Mouse (Mus musculus): ENCODE results near the gene Srgap2. TPM values are rescaled to one million over a fixed set of nuclear protein-coding genes. Genes with fewer than 3 reads are reported as not detected.

Gene Srgap2
- total and polyA plus RNA-seq, 2 experiments from 2014 or later, result 24.5 to 69.3 TPM

DNA sequence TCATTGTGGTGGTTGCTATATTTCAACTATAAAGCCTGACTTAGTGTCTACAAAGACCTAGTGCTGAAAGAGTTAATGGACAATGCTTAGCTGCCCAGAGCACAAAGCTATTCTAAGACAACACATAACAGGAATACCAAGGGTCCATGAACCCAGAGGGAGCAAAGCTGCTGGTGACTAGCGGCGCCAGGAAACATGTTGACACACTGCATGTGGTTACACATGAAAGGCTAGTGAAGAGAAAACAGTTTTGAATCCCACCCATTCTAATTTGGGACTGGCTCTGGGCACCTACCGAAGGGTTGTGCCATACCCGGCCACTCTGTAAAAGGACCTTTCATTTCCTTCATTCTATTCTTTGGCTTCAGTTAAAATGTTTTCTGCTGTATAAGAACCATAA lies 106.5 kb downstream of the Srgap2 start:
- ATAC-seq (no peak), DNase-seq (ENCODE audit: low spot score) (no peak)
- TF ChIP-seq CTCF (IDR thresholded peaks at IDR 0.05; ENCODE audit: low read depth), result no peak
- Histone ChIP-seq H3K36me3 (ENCODE audit: insufficient read depth, low read length) (no peaks in the 10 kb centered on the region), H3K9me3 (ENCODE audit: low read length) (no peaks in the 10 kb centered on the region), H3K27me3 (ENCODE audit: insufficient read depth, low read length) (no peaks in the 10 kb centered on the region), H3K4me1 (ENCODE audit: insufficient read depth, low read length) (peaks cover 18% of the 10 kb centered on the region), H3K27ac (0 out of 2 replicates have a peak overlapping the region, but pooled peaks have one; percentile 2), H3K4me3 (ENCODE audit: low read length) (no peak overlapping the region), H3K4me2 (ENCODE audit: low read depth, low read length) (no peak overlapping the region), H3K9ac (replicated peaks; ENCODE audit: low read length) (no peak overlapping the region)
- 57% methylated on average over 4 of the region's 4 CpGs for WGBS

DNA sequence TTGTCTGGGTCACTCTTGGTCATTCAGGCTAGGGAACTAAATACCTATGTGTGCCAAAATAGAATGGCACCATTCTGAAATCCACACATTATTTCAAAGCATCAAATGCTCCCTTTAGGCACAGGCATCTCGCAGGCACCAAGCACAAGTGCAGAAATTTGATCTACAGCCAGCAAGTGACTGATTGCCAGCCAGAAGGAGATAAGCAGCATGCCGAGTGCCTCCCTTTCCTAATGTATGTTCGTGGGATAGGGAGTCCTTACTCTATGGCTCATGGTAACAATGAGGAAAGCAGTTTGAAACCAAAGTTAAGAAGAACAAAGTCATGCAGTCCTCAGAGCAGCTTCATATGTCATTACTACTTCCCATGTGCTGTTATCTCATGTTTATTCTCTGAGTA lies 107.8 kb downstream of the Srgap2 start:
- Histone ChIP-seq H3K27me3 (ENCODE audit: insufficient read depth, low read length) (no peaks in the 10 kb centered on the region), H3K4me1 (ENCODE audit: insufficient read depth, low read length) (peaks cover 18% of the 10 kb centered on the region), H3K9me3 (ENCODE audit: low read length) (no peaks in the 10 kb centered on the region), H3K4me3 (ENCODE audit: low read length) (no peak overlapping the region), H3K4me2 (ENCODE audit: low read depth, low read length) (no peak overlapping the region), H3K27ac (no peak overlapping the region), H3K36me3 (ENCODE audit: insufficient read depth, low read length) (no peaks in the 10 kb centered on the region), H3K9ac (replicated peaks; ENCODE audit: low read length) (no peak overlapping the region)
- no peak for TF ChIP-seq CTCF (IDR thresholded peaks at IDR 0.05; ENCODE audit: low read depth)
- DNase-seq (ENCODE audit: low spot score) (peak; percentile 21), ATAC-seq (no peak)
- WGBS, result 18% methylated on average over 3 of the region's 3 CpGs

DNA sequence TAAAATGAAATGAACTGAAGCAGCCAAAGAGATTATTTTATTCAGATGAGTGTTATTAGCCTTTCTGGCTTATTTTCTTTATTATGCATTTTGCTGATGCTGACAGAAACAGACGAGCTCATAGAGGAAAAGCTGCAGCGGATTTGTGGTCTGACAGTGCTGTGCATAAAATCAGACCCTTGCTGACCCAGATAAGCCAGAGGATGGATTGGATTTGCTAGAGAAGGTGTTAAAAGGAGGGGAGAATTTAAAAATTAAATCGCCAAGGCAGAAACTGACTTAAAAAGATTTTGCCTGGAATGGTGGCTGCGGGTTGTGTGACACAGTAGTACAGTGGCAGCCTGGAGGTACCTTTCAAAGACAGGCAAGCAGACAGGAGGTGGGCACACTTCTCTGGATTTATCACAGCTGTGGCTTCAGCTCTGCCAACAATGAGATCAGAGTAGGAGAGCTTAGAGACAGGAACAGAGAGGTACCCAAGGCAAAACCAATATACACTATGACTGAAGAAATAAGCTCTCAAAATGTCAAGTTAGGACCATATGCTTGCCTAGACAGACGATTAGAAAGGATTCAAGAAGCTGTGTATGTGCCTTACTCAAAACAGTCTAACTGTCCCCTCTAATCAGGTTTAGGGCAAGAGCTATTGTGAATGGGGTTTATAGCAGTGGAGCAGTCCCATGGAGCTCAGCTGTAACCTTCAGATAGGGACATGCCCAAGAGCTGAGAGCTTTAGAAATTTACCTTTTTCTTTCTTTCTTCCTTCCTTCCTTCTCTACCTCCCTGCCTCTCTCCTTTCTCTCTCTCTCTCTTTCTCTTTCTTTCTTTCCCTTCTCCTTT lies 109.1 kb downstream of the Srgap2 start:
- Histone ChIP-seq H3K36me3 (ENCODE audit: insufficient read depth, low read length) (no peaks in the 10 kb centered on the region), H3K4me2 (ENCODE audit: low read depth, low read length) (no peak overlapping the region), H3K27ac (peak overlapping the region; percentile 67; the same call in 1 of the 2 replicates), H3K9me3 (ENCODE audit: low read length) (no peaks in the 10 kb centered on the region), H3K9ac (replicated peaks; ENCODE audit: low read length) (no peak overlapping the region), H3K4me3 (ENCODE audit: low read length) (no peak overlapping the region), H3K27me3 (ENCODE audit: insufficient read depth, low read length) (no peaks in the 10 kb centered on the region), H3K4me1 (ENCODE audit: insufficient read depth, low read length) (peaks cover 18% of the 10 kb centered on the region)
- WGBS, result 48% methylated on average over 5 of the region's 5 CpGs
- ATAC-seq, result peak; percentile 75
- TF ChIP-seq CTCF (IDR thresholded peaks at IDR 0.05; ENCODE audit: low read depth), result no peak
- DNase-seq (ENCODE audit: low spot score), result peak; percentile 51

DNA sequence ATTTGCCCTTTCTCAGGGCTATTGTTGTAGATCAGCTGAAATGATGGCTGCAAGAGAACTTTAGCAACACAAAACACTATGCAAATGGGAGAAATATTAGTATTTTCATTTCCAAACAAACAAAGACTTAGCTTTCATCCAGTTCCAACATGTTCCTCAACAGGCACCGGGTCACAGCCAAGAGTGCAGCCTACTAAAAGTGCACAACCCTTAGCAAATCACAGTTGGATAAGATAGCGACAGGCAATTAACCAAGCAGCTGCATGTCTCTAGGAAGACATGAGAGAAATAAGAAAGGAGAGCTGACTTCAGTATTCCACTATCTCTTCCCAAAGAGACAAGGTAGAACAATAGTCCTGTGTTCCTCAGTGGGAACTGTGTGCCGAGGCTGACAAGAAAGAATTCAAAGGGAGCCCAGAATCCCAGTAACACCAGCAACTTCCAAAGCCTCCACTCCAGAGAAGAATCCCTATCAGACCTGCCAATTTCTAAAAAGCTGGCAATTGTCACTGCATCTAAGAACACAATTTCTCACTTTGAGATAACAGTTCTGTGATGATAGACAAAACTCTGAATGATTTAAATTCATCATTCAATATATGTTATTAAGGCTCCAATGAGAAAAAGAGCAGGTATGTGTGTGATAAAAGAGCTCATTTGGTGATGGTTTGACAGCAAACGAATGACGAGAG lies 109.9 kb downstream of the Srgap2 start:
- Histone ChIP-seq H3K4me3 (ENCODE audit: low read length) (no peak overlapping the region), H3K27me3 (ENCODE audit: insufficient read depth, low read length) (no peaks in the 10 kb centered on the region), H3K9me3 (ENCODE audit: low read length) (no peaks in the 10 kb centered on the region), H3K4me1 (ENCODE audit: insufficient read depth, low read length) (peaks cover 18% of the 10 kb centered on the region), H3K27ac (peak overlapping the region; percentile 67; the same call in 1 of the 2 replicates), H3K36me3 (ENCODE audit: insufficient read depth, low read length) (no peaks in the 10 kb centered on the region), H3K4me2 (ENCODE audit: low read depth, low read length) (no peak overlapping the region), H3K9ac (replicated peaks; ENCODE audit: low read length) (no peak overlapping the region)
- TF ChIP-seq CTCF (IDR thresholded peaks at IDR 0.05; ENCODE audit: low read depth), result no peak
- 47% methylated on average over 5 of the region's 5 CpGs for WGBS
- ATAC-seq (no peak), DNase-seq (ENCODE audit: low spot score) (no peak)

DNA sequence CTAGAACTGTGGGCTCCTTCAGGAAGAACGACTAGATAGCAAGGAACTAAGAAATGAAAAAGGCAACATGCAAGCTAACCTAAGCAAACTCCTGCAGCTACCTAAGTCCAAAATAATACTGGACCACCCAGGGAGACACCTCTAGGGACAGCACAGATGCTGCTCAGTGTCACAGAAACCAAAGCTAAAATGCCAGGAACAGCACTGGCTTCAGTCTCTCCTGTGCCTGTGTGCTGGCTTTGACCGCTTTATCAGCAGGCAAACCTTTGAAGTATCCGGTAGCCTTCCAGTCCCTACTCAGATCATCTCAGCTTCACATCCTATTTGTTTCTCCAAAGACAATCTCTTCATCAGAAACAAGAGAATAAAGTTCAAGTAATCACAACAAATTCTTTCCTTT lies 123.6 kb downstream of the Srgap2 start:
- no peak for ATAC-seq
- TF ChIP-seq CTCF (IDR thresholded peaks at IDR 0.05; ENCODE audit: low read depth), result no peak
- H3K36me3 ChIP-seq (ENCODE audit: insufficient read depth, low read length), result no peaks in the 10 kb centered on the region
- H3K27ac ChIP-seq, result no peak overlapping the region
- H3K9me3 ChIP-seq (ENCODE audit: low read length), result no peaks in the 10 kb centered on the region
- 88% methylated on average over 3 of the region's 3 CpGs for WGBS
- no peak overlapping the region for H3K9ac ChIP-seq (replicated peaks; ENCODE audit: low read length)
- H3K4me1 ChIP-seq (ENCODE audit: insufficient read depth, low read length), result no peaks in the 10 kb centered on the region; the same call in 1 of the 2 replicates
- DNase-seq (ENCODE audit: low spot score), result no peak
- no peak overlapping the region for H3K4me2 ChIP-seq (ENCODE audit: low read depth, low read length)
- no peak overlapping the region for H3K4me3 ChIP-seq (ENCODE audit: low read length)
- H3K27me3 ChIP-seq (ENCODE audit: insufficient read depth, low read length), result no peaks in the 10 kb centered on the region

DNA sequence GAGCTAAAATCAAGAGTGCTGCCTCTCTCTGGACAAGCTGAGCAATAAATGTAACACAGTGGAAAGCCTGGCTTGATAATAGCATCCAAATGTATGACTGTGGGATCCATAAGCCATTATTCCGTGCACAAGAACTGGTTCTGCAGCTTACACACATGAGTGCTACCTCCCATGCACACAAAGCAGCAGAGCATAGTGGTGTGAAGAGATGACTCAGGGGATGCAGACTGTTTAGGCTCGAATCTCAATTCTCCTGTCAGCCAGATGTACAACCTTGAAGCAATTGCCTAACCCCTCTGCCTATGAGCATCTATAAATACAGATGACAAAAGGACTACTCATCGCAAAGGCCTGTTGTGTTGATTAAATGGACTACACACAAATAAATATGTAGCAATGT lies 126.3 kb downstream of the Srgap2 start:
- no peak for TF ChIP-seq CTCF (IDR thresholded peaks at IDR 0.05; ENCODE audit: low read depth)
- 68% methylated on average over 3 of the region's 3 CpGs for WGBS
- Histone ChIP-seq H3K27me3 (ENCODE audit: insufficient read depth, low read length) (no peaks in the 10 kb centered on the region), H3K4me3 (ENCODE audit: low read length) (no peak overlapping the region), H3K4me2 (ENCODE audit: low read depth, low read length) (no peak overlapping the region), H3K9ac (replicated peaks; ENCODE audit: low read length) (no peak overlapping the region), H3K9me3 (ENCODE audit: low read length) (no peaks in the 10 kb centered on the region), H3K27ac (no peak overlapping the region), H3K4me1 (ENCODE audit: insufficient read depth, low read length) (no peaks in the 10 kb centered on the region), H3K36me3 (ENCODE audit: insufficient read depth, low read length) (no peaks in the 10 kb centered on the region)
- DNase-seq (ENCODE audit: low spot score) (peak; percentile 3), ATAC-seq (no peak)
